Mouse (Mus musculus) spleen, adult 12 weeks (tissue): ENCODE data around the gene Gimap5.

ENCODE experiments used
- DNase-seq: peaks from one replicate; pipeline ENCODE4 v3.0.0; 2022; ENCODE audit warnings: low spot score

Gene Gimap5

DNA sequence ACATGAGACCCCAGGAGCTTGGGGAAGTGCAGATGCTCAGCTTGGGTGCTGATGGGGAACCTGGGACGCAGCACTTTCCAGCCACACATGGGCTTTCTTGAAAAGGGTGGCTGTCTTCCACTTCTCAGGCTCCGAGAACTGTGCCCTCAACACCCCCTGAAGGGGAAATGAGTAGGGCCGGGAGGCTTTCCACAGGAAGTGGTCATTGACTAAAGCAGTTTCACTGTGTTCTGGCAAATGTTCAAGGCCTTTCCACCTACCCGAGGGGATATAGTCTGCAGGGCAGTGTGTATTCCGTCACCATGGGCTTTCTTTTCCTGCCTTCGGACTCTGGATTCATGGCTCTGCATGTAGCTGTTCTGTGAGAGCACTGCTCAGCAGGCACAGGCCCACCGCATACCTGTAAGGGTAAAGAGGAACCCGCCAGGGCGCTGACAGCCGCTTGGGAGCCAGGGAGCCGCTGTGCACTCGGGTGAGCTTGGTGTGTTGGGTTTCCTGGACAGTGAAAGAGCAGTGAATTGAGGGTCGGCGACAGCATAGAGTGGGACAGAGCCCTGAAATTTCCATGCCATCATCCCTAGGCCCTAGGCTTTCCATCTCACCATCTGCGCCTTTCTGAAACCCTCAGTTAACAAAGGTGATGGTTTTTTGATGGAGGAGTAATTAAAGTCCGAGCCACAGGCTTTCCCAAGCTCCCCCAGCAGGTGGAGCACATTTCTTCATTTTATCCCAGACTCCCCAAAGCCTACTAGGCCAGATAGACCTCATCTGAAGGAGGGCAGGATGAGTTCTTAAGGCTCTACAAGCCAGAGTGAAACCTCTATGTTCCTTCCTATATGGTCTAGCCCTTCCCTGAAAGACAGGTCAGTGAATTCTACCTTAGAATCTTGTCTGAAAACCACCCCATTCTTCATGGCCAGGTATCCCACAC, at the start of gene Gimap5:
Gene Gimap5, plus strand, starts transcription at position 239 of the 931 bp plus-strand sequence.
- peak; percentile 58 for DNase-seq

DNA sequence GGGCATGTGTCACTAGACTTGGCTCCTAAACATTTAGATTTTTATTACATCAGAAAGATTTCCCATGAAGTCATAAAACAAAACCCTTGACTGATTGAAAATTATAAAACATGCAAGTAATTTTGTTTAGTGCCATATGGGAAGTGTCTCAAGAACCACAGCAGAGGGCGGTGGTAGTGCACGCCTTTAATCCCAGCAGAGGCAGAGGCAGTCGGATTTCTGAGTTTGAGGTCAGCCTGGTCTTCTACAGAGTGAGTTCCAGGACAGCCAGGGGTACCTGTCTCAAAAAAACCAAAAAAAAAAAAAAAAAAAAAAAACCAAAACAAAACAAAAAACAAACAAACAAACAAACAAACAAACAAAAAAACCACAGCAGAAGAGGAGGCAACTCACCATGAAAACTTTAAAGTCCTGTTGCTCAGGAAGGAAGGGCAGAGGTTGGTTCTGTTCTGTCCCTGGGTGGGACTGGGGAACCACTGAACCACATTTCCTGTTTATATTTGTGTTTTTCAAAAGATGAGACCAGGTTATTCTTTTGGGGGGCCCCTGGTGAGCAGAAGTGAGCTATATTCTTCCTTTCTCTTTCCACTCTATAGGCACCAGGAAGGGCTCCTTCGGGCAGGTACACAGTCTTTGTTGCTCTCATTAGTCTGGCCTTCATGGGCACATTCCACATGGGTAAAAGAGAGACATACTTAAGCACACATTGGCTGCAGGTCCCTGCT, 49.0 kb upstream of the Gimap5 start:
- DNase-seq: no peak

DNA sequence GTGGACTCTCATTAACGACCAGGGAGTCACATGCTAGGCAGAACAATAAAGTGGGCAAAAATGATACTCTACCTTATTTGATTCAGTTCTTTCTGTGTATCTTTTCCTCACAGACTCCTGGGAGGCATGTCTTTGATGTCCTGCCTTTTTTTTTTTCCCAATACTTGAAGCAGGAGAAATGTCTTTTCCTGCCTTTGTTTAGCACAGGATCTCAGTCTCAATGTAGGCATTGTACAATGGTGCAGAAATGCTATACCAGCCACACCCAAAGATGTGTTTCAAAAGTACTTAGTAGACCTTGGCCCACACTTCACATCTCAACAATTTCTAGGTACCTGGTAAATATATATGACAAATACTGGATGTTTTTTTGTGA, 48.5 kb upstream of the Gimap5 start:
- no peak for DNase-seq

DNA sequence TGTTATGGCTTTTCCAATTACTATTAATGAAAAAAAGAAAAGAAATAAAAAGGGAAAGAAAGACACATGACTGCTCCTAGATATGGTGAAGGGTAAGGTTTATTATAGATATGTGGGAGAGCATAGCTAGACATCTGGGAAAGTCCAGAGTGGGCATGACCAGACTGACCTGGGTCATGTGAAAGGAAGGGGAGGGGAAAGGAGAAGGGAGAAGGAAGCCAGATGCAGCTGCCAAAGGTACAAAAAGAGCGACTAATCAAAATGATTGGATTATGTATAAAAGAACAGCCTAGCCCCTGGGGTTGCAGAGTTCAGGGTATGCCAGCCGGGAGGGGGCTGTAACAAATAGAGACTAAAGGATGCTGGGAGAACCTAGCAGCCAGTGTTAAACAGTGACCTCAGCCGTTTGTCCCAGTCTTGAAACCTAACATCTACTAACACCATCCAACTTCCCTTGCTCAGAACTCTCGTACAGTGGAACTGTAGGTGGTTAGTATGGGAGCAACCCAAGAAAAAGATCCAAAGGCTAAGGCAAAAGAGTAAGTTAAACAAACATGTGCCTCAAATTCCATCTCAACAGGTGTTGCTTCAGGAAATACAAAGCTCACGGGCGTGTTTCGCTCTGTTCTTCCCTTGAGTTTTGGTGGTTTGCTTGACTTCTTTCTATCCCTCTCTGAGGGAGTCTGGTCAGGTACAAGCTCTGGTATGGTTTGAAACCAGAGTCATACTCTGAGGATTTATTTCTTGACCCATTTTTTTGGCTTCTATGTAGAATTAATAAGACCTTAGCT, 47.7 kb upstream of the Gimap5 start:
- no peak for DNase-seq

- DNase-seq: no peak
These were observed 47.1 kb upstream of the Gimap5 start for GRCm38 (mm10) chr6:48698888-48699287.

DNA sequence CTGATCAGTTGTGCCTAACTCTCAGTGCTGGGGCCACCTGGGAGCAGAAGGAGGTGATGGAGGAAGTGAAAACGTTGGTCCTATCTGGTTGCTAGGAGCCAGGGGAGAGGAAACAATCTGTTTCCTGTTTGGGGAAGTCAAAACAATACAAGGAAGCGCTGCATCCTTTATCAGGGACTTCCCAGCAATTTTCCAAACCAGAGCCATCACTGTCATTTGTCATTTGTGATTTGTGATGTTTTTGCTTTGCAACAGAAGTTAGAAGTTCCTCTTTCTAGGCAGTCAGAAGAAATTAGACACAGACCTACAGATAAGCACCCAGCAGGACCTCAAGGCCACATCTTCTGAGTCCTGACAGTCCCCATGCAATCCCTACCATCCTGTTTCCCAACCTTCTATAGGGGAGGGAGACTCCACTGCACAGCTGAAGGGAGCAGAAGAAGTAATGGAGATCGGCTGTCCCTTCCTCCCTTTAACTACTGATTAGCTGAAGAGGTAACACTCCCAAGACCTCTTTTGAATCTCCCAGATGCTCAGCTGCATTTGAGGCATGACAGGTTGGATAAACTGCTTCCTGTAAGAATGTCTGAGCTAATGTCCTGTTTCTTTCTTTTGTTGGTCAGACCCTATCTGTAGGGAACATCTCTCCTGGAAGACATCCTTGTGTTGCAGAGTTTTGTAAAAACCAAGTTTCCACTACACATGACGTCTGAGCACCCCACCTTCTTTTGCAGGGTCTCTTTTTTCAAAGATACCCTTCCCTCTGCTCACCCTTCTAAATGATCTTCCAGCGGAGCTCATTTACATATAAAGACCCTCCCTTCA, 45.5 kb upstream of the Gimap5 start:
- DNase-seq: no peak

GRCm38 (mm10) chr6:48702146-48702545, 43.9 kb upstream of the Gimap5 start:
- DNase-seq: no peak

- no peak for DNase-seq
These were observed 43.4 kb upstream of the Gimap5 start for GRCm38 (mm10) chr6:48702601-48703000.

GRCm38 (mm10) chr6:48704146-48704545, 41.9 kb upstream of the Gimap5 start:
- DNase-seq: no peak

DNA sequence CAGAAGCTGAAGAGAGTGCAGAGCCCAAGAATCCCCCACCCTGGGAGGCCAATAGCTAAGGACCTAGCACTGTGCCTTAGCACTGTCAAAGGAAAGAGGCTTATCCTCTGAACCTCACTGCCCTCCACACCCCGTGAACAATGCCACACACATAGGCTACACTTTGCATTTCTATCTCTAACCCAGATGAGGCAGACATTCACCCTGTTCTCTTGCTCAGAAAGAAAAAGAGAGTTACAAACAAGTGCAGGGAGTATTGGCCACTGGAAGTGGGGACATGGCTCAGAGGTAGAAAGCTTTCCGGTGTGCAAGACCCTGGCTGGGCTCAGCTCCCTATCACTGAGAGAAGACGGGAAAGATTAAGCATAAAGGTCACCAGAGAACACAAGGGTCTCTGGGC, 39.9 kb upstream of the Gimap5 start:
- no peak for DNase-seq

DNA sequence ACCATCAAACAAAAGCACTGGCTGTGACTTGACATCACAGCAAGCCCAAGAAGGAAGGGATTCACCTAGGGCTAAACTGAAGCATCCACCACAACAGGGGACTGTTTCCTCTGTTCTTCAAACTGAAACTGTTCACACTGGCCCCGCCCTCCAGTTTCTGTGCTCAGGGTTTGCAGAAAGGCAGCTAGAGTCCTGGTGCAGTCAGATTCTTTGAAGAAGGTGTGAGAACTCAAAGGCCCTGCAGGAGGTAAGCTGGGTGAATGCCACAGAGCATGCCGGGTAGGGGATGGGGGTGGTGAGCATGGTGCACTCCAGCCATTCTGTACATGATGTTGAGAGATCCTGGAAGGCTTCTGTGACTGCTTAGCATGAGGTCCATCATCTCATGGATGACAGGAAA, 27.5 kb upstream of the Gimap5 start, which contains the start of the genes Gm28053 and Gimap7:
Gene Gm28053, plus strand, starts transcription at position 153 of the 400 bp plus-strand sequence.
Gene Gimap7, plus strand, starts transcription at position 167 of the 400 bp plus-strand sequence.
- DNase-seq: peak; percentile 52

GRCm38 (mm10) chr6:48720326-48720725, 25.7 kb upstream of the Gimap5 start:
- no peak for DNase-seq

GRCm38 (mm10) chr6:48723468-48723867, 22.5 kb upstream of the Gimap5 start:
- DNase-seq: no peak

DNA sequence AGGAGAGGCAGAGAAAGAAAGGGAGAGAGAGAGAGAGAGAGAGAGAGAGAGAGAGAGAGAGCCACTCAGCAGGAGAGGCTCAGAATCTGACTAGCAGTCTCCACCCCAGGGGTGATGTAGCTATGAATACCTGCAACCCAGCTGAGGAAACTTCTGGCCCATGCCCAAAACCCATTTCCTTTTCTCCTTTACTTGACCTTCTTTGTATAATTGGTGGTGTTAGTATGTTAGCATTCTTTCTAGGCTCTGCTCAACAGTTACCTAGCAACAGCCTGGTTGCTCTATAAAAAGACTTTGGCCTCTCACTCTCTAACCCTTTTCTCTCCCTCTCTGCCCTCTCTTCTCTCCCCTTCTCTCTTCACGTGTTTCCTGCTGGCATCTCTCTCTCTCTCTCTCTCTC, 20.5 kb upstream of the Gimap5 start:
- no peak for DNase-seq

DNA sequence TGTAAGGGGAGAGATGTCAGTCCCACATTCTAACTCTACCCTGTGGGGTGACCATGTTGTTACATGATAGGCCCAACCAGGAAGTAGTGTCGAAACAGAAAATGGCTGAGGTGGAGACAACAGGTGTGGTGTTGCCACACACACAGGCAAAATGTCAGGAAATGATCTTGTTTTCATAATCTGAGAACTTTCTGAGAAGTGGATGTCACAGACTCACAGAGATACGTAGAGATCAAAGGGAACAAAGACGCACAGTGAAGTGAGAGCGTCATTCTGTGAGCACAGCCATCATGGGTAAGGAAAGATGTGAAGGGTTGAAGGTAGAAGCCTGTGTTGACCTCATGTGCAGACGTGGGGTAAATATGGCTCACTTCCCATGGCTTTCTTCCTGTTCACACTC, 18.2 kb upstream of the Gimap5 start:
- no peak for DNase-seq

- DNase-seq: peak; percentile 49
These were observed 13.1 kb upstream of the Gimap5 start for GRCm38 (mm10) chr6:48732864-48733304.

- DNase-seq: no peak
These were observed 12.3 kb upstream of the Gimap5 start for GRCm38 (mm10) chr6:48733660-48734059.

DNA sequence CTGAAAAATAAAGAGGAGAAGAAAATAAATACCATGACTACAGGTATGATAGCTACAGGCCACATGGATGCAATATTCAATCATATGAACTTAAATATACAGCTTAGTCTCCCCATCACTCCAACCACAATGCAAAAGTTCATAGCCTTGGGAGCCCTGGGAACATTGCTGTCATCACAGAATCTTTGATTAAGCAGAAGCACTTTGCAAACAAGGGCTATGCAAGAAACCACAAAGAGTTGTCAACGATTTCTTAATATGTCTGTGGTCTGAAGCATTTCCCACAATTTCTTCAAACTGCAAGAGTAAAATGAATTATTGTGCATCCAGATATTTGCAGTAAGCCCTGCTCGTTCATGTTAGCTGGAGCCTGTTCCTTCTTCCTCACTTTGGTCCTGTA, 8.9 kb upstream of the Gimap5 start:
- DNase-seq: no peak

- no peak for DNase-seq
These were observed 8.3 kb upstream of the Gimap5 start for GRCm38 (mm10) chr6:48737688-48738087.

- peak; percentile 48 for DNase-seq
These were observed 6.8 kb upstream of the Gimap5 start, which contains the start of gene Gimap1 for GRCm38 (mm10) chr6:48738961-48739779. Gene Gimap1 (plus strand): TSS chr6:48739054.

- DNase-seq: no peak
These were observed 6.3 kb upstream of the Gimap5 start for GRCm38 (mm10) chr6:48739780-48740055.
